In genomic region chr4:114386395-114386811, GRCm38 (mm10) we compare ENCODE assay signal across 8 mouse cellular contexts. TPM values are rescaled to one million over a fixed set of nuclear protein-coding genes. Genes with fewer than 3 reads are reported as not detected.
DNase-seq lines count a peak whose midpoint lies in the region; ATAC-seq lines count a peak whose summit lies in the region.

No protein-coding gene starts in this region.

- intact Hi-C loops in heart, postnatal 14 days (cut with DNase I): no loop called here

- peak; percentile 33 for DNase-seq in kidney, adult 9 months
- DNase-seq in kidney, adult 8-10 months: no peak
- peak; percentile 41 for DNase-seq in adrenal gland, adult 8-10 months
- DNase-seq in cerebellum, postnatal 10 days: peak; percentile 89 to 96
- DNase-seq in heart, postnatal 14 days: peak; percentile 72 to 73
- DNase-seq in ovary, postnatal 14 days (ENCODE audit: low spot score): peak; percentile 26
- DNase-seq in right cerebral cortex, adult 2 months (ENCODE audit: low spot score in 2 of 2): no peak

- no peak for ATAC-seq in erythroblast, adult 5-6 weeks (replicated peaks; ENCODE audit: low FRiP score, poor library complexity, severe bottlenecking)

RNA-seq across cellular contexts. Expression of gene Trabd2b, which starts 20.1 kb away (rescaled TPM):
- 1 to 10 TPM; 1.3 to 3.6 (median 1.8) TPM for total RNA-seq in adrenal gland, adult 8-10 months (2022)
- total RNA-seq in heart, postnatal 14 days (2021): 10 to 100 TPM; 42.2 to 50.0 TPM
- not detected in 2 replicates for total RNA-seq in erythroblast, adult 5-6 weeks (2015; ENCODE audit: low replicate concordance)
- total RNA-seq in erythroblast, adult 5-6 weeks (2017; ENCODE audit: low replicate concordance): not detected in 2 replicates

Comparison
In these comparisons a context has a peak if more than half of its experiments do, and no peak if none do; other contexts are left out.
1. DNase-seq: peak in kidney, adult 9 months (single experiment), adrenal gland, adult 8-10 months (single experiment), cerebellum, postnatal 10 days (2 of 2), heart, postnatal 14 days (2 of 2) and ovary, postnatal 14 days (single experiment); none in kidney, adult 8-10 months (0 of 2) and right cerebral cortex, adult 2 months (0 of 2).
2. RNA of gene Trabd2b, which starts 20.1 kb away (total RNA-seq): 42.2 to 50.0 TPM in heart, postnatal 14 days; 1.3 to 3.6 TPM in adrenal gland, adult 8-10 months and not detected in erythroblast, adult 5-6 weeks; every median in the first group is over 4 times any median in the second.